Mouse (Mus musculus) C2C12 (cell line): ENCODE measurements around the gene Tmeff1.

Experiments
- CEBPB ChIP-seq: IDR thresholded peaks from one replicate; pipeline ENCODE4 v1.6.1; 2011; ENCODE audit warnings: low read depth, mild to moderate bottlenecking, control low read depth, moderate library complexity
- CTCF ChIP-seq: IDR thresholded peaks from one replicate; pipeline ENCODE4 v1.5.1; 2011; ENCODE audit not compliant: control insufficient read depth, insufficient read depth, insufficient read length
- FOSL1 ChIP-seq: IDR thresholded peaks from one replicate; pipeline ENCODE4 v1.8.0; 2011; ENCODE audit warnings: mild to moderate bottlenecking, low read length; ENCODE audit not compliant: poor library complexity, insufficient read depth, severe bottlenecking
- MAX ChIP-seq: IDR thresholded peaks from one replicate; pipeline ENCODE4 v1.6.1; 2011; ENCODE audit warnings: mild to moderate bottlenecking, control low read depth
- MYOD1 ChIP-seq: IDR thresholded peaks from one replicate; pipeline ENCODE4 v1.6.1; 2011; ENCODE audit warnings: low read depth; ENCODE audit not compliant: control insufficient read depth, insufficient read length
- MYOG ChIP-seq: IDR thresholded peaks from one replicate; pipeline ENCODE4 v1.6.1; 2011; ENCODE audit not compliant: control insufficient read depth, insufficient read length; ENCODE audit errors: extremely low read depth
- USF1 ChIP-seq: IDR thresholded peaks from one replicate; pipeline ENCODE4 v1.6.1; 2011; ENCODE audit warnings: low read depth, mild to moderate bottlenecking, control low read depth, moderate library complexity

GRCm38 (mm10) chr4:48539841-48540575 lies 45.0 kb upstream of the Tmeff1 start, which contains the start of gene Msantd3:
- TF ChIP-seq MYOG = no peak
- no peak for TF ChIP-seq CTCF
- TF ChIP-seq USF1 = no peak
- TF ChIP-seq CEBPB = no peak
- no peak for TF ChIP-seq MAX
- TF ChIP-seq MYOD1 = no peak
- no peak for TF ChIP-seq FOSL1
